Mouse (Mus musculus): Measurements from ENCODE around the gene Zbed3. TPM values are rescaled to one million over a fixed set of nuclear protein-coding genes. Genes with fewer than 3 reads are reported as not detected.
"Not testable (repeated sequence)": the region's sequence is repeated elsewhere in the genome, so short reads cannot be mapped to it uniquely, and the experiment has no call there.

Gene Zbed3
- total RNA-seq, 2 experiments from 2014 or later, result 16.9 to 19.1 TPM

GRCm38 (mm10) chr13:95330507-95330906, 7.1 kb downstream of the Zbed3 start:
- no peak for DNase-seq (ENCODE audit: low spot score in 2 of 2)

- DNase-seq (ENCODE audit: low spot score in 2 of 2), result no peak
Observed at GRCm38 (mm10) chr13:95332086-95332899, 8.9 kb downstream of the Zbed3 start.

GRCm38 (mm10) chr13:95336122-95336677, 12.8 kb downstream of the Zbed3 start:
- DNase-seq (ENCODE audit: low spot score in 2 of 2), result no peak

- no peak for DNase-seq (ENCODE audit: low spot score in 2 of 2)
Observed at GRCm38 (mm10) chr13:95343470-95343869, 20.1 kb downstream of the Zbed3 start.

GRCm38 (mm10) chr13:95345869-95346268, 22.5 kb downstream of the Zbed3 start:
- no peak for DNase-seq (ENCODE audit: low spot score in 2 of 2)

GRCm38 (mm10) chr13:95347018-95347696, 23.7 kb downstream of the Zbed3 start:
- DNase-seq (ENCODE audit: low spot score in 2 of 2), result peak; percentile 72 to 84

GRCm38 (mm10) chr13:95348476-95348875, 25.1 kb downstream of the Zbed3 start:
- no peak for DNase-seq (ENCODE audit: low spot score in 2 of 2)

- DNase-seq (ENCODE audit: low spot score in 2 of 2), result no peak
Observed at GRCm38 (mm10) chr13:95358223-95358622, 34.8 kb downstream of the Zbed3 start.

- no peak for DNase-seq (ENCODE audit: low spot score in 2 of 2)
Observed at GRCm38 (mm10) chr13:95363440-95363839, 40.0 kb downstream of the Zbed3 start.

GRCm38 (mm10) chr13:95366356-95366755, 42.9 kb downstream of the Zbed3 start:
- no peak for DNase-seq (ENCODE audit: low spot score in 2 of 2)

GRCm38 (mm10) chr13:95374701-95375553, 51.5 kb downstream of the Zbed3 start, which contains the start of gene Aggf1:
Aggf1 (minus strand) TSS chr13:95375352.
- DNase-seq (ENCODE audit: low spot score in 2 of 2), result peak; percentile 87 to 95

GRCm38 (mm10) chr13:95375554-95375914, 52.1 kb downstream of the Zbed3 start:
- no peak for DNase-seq (ENCODE audit: low spot score in 2 of 2)

- not testable (repeated sequence) for DNase-seq (ENCODE audit: low spot score in 2 of 2)
Observed at GRCm38 (mm10) chr13:95376689-95377289, 53.4 kb downstream of the Zbed3 start.

- DNase-seq (ENCODE audit: low spot score in 2 of 2), result no peak
Observed at GRCm38 (mm10) chr13:95378696-95379095, 55.3 kb downstream of the Zbed3 start.

- DNase-seq (ENCODE audit: low spot score in 2 of 2), result no peak
Observed at GRCm38 (mm10) chr13:95382418-95382817, 59.0 kb downstream of the Zbed3 start.

Other genes with a start within 250 kb of the Zbed3 start
- gene Pde8b, start 73.3 kb upstream of the Zbed3 start, total RNA-seq (2021), result 10 to 100 TPM; 64.7 to 69.2 TPM
- 10 to 100 TPM; 44.1 to 45.5 TPM for gene Aggf1, start 51.7 kb downstream of the Zbed3 start, total RNA-seq (2021)
- gene Crhbp, start 121.3 kb downstream of the Zbed3 start, total RNA-seq (2021), result 10 to 100 TPM; 16.8 to 17.8 TPM
- gene S100z, start 155.1 kb downstream of the Zbed3 start, total RNA-seq (2021), result not detected
- gene F2rl1, start 201.6 kb downstream of the Zbed3 start, total RNA-seq (2021), result under 1 TPM; 0.19 to 0.35 TPM

Data from layer of hippocampus, postnatal 14 days (tissue).